Mouse (Mus musculus): ENCODE results near the gene Phlpp2. TPM values are rescaled to one million over a fixed set of nuclear protein-coding genes. Genes with fewer than 3 reads are reported as not detected.

Phlpp2 gene
- polyA plus RNA-seq, 1 experiment = 6.5 TPM

GRCm38 (mm10) chr8:109895355-109895754, 27.0 kb downstream of the Phlpp2 start:
- H3K27me3 ChIP-seq (replicated peaks; ENCODE audit: control insufficient read depth, insufficient read depth, low read length) = no peaks in the 10 kb centered on the region
- 83% methylated on average over 12 of the region's 12 CpGs for WGBS
- H3K4me3 ChIP-seq (ENCODE audit: insufficient read depth, low read depth, low read length) = no peak overlapping the region
- no peaks in the 10 kb centered on the region for H3K4me1 ChIP-seq (ENCODE audit: control insufficient read depth, insufficient read depth, low read length)
- no peak for TF ChIP-seq CTCF (conservative IDR thresholded peaks at IDR 0.05; ENCODE audit: insufficient read depth, insufficient read length, low read depth, low read length)
- H3K27ac ChIP-seq (ENCODE audit: insufficient read depth, low read depth, low read length) = no peak overlapping the region
- DNase-seq = no peak
- H3K36me3 ChIP-seq (ENCODE audit: control insufficient read depth, insufficient read depth, low read length) = no peaks in the 10 kb centered on the region

- no peak for TF ChIP-seq CTCF (conservative IDR thresholded peaks at IDR 0.05; ENCODE audit: insufficient read depth, insufficient read length, low read depth, low read length)
- no peaks in the 10 kb centered on the region for H3K4me1 ChIP-seq (ENCODE audit: control insufficient read depth, insufficient read depth, low read length)
- H3K27ac ChIP-seq (ENCODE audit: insufficient read depth, low read depth, low read length) = no peak overlapping the region
- no peaks in the 10 kb centered on the region for H3K36me3 ChIP-seq (ENCODE audit: control insufficient read depth, insufficient read depth, low read length)
- no peak for DNase-seq
- H3K27me3 ChIP-seq (replicated peaks; ENCODE audit: control insufficient read depth, insufficient read depth, low read length) = no peaks in the 10 kb centered on the region
- H3K4me3 ChIP-seq (ENCODE audit: insufficient read depth, low read depth, low read length) = no peak overlapping the region
These were observed 34.0 kb downstream of the Phlpp2 start for GRCm38 (mm10) chr8:109902379-109902778.

- no peak for DNase-seq
- no peaks in the 10 kb centered on the region; the same call in 1 of the 2 replicates for H3K36me3 ChIP-seq (ENCODE audit: control insufficient read depth, insufficient read depth, low read length)
- no peaks in the 10 kb centered on the region for H3K27me3 ChIP-seq (replicated peaks; ENCODE audit: control insufficient read depth, insufficient read depth, low read length)
- H3K4me3 ChIP-seq (ENCODE audit: insufficient read depth, low read depth, low read length) = no peak overlapping the region
- no peaks in the 10 kb centered on the region for H3K4me1 ChIP-seq (ENCODE audit: control insufficient read depth, insufficient read depth, low read length)
- TF ChIP-seq POLR2A (IDR thresholded peaks at IDR 0.05; ENCODE audit: low read depth, low read length) = no peak
- no peak for TF ChIP-seq CTCF (conservative IDR thresholded peaks at IDR 0.05; ENCODE audit: insufficient read depth, insufficient read length, low read depth, low read length)
- 87% methylated on average over 10 of the region's 10 CpGs for WGBS
- H3K27ac ChIP-seq (ENCODE audit: insufficient read depth, low read depth, low read length) = no peak overlapping the region
These were observed 35.6 kb downstream of the Phlpp2 start for GRCm38 (mm10) chr8:109903909-109904469.

- WGBS = 88% methylated on average over 1 of the region's 1 CpGs
- DNase-seq = no peak
- no peaks in the 10 kb centered on the region for H3K4me1 ChIP-seq (ENCODE audit: control insufficient read depth, insufficient read depth, low read length)
- no peaks in the 10 kb centered on the region; the same call in none of the 2 replicates for H3K36me3 ChIP-seq (ENCODE audit: control insufficient read depth, insufficient read depth, low read length)
- H3K27me3 ChIP-seq (replicated peaks; ENCODE audit: control insufficient read depth, insufficient read depth, low read length) = no peaks in the 10 kb centered on the region
- H3K4me3 ChIP-seq (ENCODE audit: insufficient read depth, low read depth, low read length) = no peak overlapping the region
- TF ChIP-seq CTCF (conservative IDR thresholded peaks at IDR 0.05; ENCODE audit: insufficient read depth, insufficient read length, low read depth, low read length) = no peak
- no peak for TF ChIP-seq POLR2A (IDR thresholded peaks at IDR 0.05; ENCODE audit: low read depth, low read length)
- no peak overlapping the region for H3K27ac ChIP-seq (ENCODE audit: insufficient read depth, low read depth, low read length)
These were observed 36.8 kb downstream of the Phlpp2 start for GRCm38 (mm10) chr8:109904928-109905668.

GRCm38 (mm10) chr8:109906907-109907306, 38.6 kb downstream of the Phlpp2 start:
- no peak for TF ChIP-seq POLR2A (IDR thresholded peaks at IDR 0.05; ENCODE audit: low read depth, low read length)
- 94% methylated on average over 3 of the region's 3 CpGs for WGBS
- H3K4me1 ChIP-seq (ENCODE audit: control insufficient read depth, insufficient read depth, low read length) = no peaks in the 10 kb centered on the region
- no peak overlapping the region for H3K4me3 ChIP-seq (ENCODE audit: insufficient read depth, low read depth, low read length)
- DNase-seq = no peak
- H3K27ac ChIP-seq (ENCODE audit: insufficient read depth, low read depth, low read length) = no peak overlapping the region
- H3K36me3 ChIP-seq (ENCODE audit: control insufficient read depth, insufficient read depth, low read length) = no peaks in the 10 kb centered on the region; the same call in none of the 2 replicates
- H3K27me3 ChIP-seq (replicated peaks; ENCODE audit: control insufficient read depth, insufficient read depth, low read length) = no peaks in the 10 kb centered on the region

- no peaks in the 10 kb centered on the region for H3K4me1 ChIP-seq (ENCODE audit: control insufficient read depth, insufficient read depth, low read length)
- H3K36me3 ChIP-seq (ENCODE audit: control insufficient read depth, insufficient read depth, low read length) = no peaks in the 10 kb centered on the region; the same call in none of the 2 replicates
- WGBS = 93% methylated on average over 4 of the region's 4 CpGs
- no peak overlapping the region for H3K4me3 ChIP-seq (ENCODE audit: insufficient read depth, low read depth, low read length)
- DNase-seq = no peak
- no peaks in the 10 kb centered on the region for H3K27me3 ChIP-seq (replicated peaks; ENCODE audit: control insufficient read depth, insufficient read depth, low read length)
- no peak overlapping the region for H3K27ac ChIP-seq (ENCODE audit: insufficient read depth, low read depth, low read length)
- TF ChIP-seq POLR2A (IDR thresholded peaks at IDR 0.05; ENCODE audit: low read depth, low read length) = no peak
- TF ChIP-seq CTCF (conservative IDR thresholded peaks at IDR 0.05; ENCODE audit: insufficient read depth, insufficient read length, low read depth, low read length) = no peak
These were observed 39.0 kb downstream of the Phlpp2 start for GRCm38 (mm10) chr8:109907376-109907775.

- H3K27ac ChIP-seq (ENCODE audit: insufficient read depth, low read depth, low read length) = no peak overlapping the region
- no peaks in the 10 kb centered on the region for H3K27me3 ChIP-seq (replicated peaks; ENCODE audit: control insufficient read depth, insufficient read depth, low read length)
- TF ChIP-seq POLR2A (IDR thresholded peaks at IDR 0.05; ENCODE audit: low read depth, low read length) = no peak
- TF ChIP-seq CTCF (conservative IDR thresholded peaks at IDR 0.05; ENCODE audit: insufficient read depth, insufficient read length, low read depth, low read length) = peak; percentile 91
- DNase-seq = peak; percentile 77
- H3K36me3 ChIP-seq (ENCODE audit: control insufficient read depth, insufficient read depth, low read length) = peaks cover 3% of the 10 kb centered on the region
- H3K4me1 ChIP-seq (ENCODE audit: control insufficient read depth, insufficient read depth, low read length) = no peaks in the 10 kb centered on the region
- no peak overlapping the region for H3K4me3 ChIP-seq (ENCODE audit: insufficient read depth, low read depth, low read length)
- 40% methylated on average over 4 of the region's 4 CpGs for WGBS
These were observed 48.9 kb downstream of the Phlpp2 start for GRCm38 (mm10) chr8:109917277-109917676.

Measured in kidney, adult 2 months (tissue).